Mouse (Mus musculus) bone marrow macrophage, adult 2 months (primary cell): ENCODE measurements around the gene Zswim5. TPM values are rescaled to one million over a fixed set of nuclear protein-coding genes. Genes with fewer than 3 reads are reported as not detected.

ENCODE experiments used
- H3K27ac ChIP-seq: 2 replicates; pipeline ENCODE4 v1.5.1; 2012; ENCODE audit warnings: low read depth, low read length; ENCODE audit not compliant: insufficient read depth
- H3K4me1 ChIP-seq: 2 replicates; pipeline ENCODE4 v1.6.1; 2012; ENCODE audit warnings: low read length; ENCODE audit not compliant: control insufficient read depth, insufficient read depth
- H3K4me3 ChIP-seq: 2 replicates; pipeline ENCODE4 v1.5.1; 2012; ENCODE audit warnings: mild to moderate bottlenecking, low read length, moderate library complexity; ENCODE audit not compliant: insufficient read depth
- CTCF ChIP-seq: IDR thresholded peaks from 2 replicates; pipeline ENCODE4 v1.5.1; 2012; ENCODE audit warnings: low read depth, mild to moderate bottlenecking, low read length, moderate library complexity
- POLR2A ChIP-seq: IDR thresholded peaks from 2 replicates; pipeline ENCODE4 v1.6.1; 2012; ENCODE audit warnings: mild to moderate bottlenecking, low read depth, low read length, borderline replicate concordance
- polyA plus RNA-seq: library from polyadenylated mRNA; stranded (reverse); fragments of >200 nt; gene quantifications from 2 replicates; pipeline ENCODE4 v1.2.4, GENCODE M21; 2012; ENCODE audit not compliant: missing spikeins, insufficient read depth, insufficient read length

Zswim5 gene
- polyA plus RNA-seq, 1 experiment, result not detected

GRCm38 (mm10) chr4:116910489-116911181 lies 33.5 kb downstream of the Zswim5 start:
- no peaks in the 10 kb centered on the region for H3K4me1 ChIP-seq
- TF ChIP-seq CTCF, result no peak
- no peak overlapping the region for H3K27ac ChIP-seq
- no peak overlapping the region for H3K4me3 ChIP-seq

- TF ChIP-seq CTCF, result no peak
- no peak for TF ChIP-seq POLR2A
- no peak overlapping the region for H3K27ac ChIP-seq
- H3K4me3 ChIP-seq, result no peak overlapping the region
- no peaks in the 10 kb centered on the region for H3K4me1 ChIP-seq
These were observed 34.0 kb downstream of the Zswim5 start for GRCm38 (mm10) chr4:116911202-116911601.

- no peak overlapping the region for H3K4me3 ChIP-seq
- H3K4me1 ChIP-seq, result no peaks in the 10 kb centered on the region
- TF ChIP-seq CTCF (no peak), POLR2A (no peak)
- no peak overlapping the region for H3K27ac ChIP-seq
These were observed 36.1 kb downstream of the Zswim5 start for GRCm38 (mm10) chr4:116913318-116913717.

- TF ChIP-seq CTCF, result no peak
- TF ChIP-seq POLR2A, result no peak
- H3K27ac ChIP-seq, result no peak overlapping the region
- no peaks in the 10 kb centered on the region for H3K4me1 ChIP-seq
- no peak overlapping the region for H3K4me3 ChIP-seq
These were observed 51.0 kb downstream of the Zswim5 start for GRCm38 (mm10) chr4:116928006-116928651.

DNA sequence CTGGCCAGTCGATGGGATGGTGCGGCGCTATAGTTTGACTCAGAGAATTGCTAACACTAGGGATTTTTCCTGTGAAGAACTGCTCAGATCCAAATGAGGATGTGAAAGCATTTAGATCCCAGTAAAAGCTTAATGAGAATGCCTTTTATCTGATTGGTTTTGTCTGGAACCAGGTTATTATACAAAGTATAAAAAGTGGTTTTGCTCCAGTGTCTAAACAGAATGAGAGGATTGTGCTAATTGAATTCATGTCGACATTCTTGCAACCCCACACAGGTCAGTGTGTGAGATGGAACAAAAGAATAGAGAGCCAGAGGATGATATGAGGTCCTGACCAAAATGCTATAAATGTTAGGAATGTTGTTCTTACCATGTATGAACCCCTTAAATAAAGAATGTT lies 62.4 kb downstream of the Zswim5 start:
- Histone ChIP-seq H3K27ac (no peak overlapping the region), H3K4me3 (no peak overlapping the region)
- no peak for TF ChIP-seq CTCF
- no peak for TF ChIP-seq POLR2A

GRCm38 (mm10) chr4:116942695-116943094 lies 65.5 kb downstream of the Zswim5 start:
- H3K4me1 ChIP-seq, result no peaks in the 10 kb centered on the region
- no peak overlapping the region for H3K27ac ChIP-seq
- no peak overlapping the region for H3K4me3 ChIP-seq
- no peak for TF ChIP-seq POLR2A
- TF ChIP-seq CTCF, result no peak

More for the DNA sequence above, 62.4 kb downstream of the Zswim5 start:
- no peaks in the 10 kb centered on the region for H3K4me1 ChIP-seq

DNA sequence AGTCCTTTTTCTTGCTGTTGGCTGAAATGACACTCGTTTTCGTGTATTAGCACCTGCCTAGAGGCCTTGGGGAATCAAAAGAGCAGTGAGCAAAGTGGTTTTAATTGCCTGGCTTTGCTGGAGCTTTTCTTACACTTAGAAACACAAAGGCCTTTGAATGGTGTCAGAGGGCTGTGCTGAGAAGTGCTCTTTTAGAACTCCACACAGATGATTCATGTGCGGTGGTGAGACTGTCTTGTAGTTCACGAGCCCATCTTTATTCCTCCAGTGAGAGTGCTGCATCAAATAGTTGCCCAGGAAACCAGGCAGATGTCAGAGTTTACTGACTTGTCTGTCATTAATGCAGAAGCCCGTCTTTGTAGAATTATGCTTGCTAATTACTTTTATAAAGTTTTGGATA lies 66.9 kb downstream of the Zswim5 start:
- Histone ChIP-seq H3K4me3 (no peak overlapping the region), H3K4me1 (no peaks in the 10 kb centered on the region), H3K27ac (no peak overlapping the region)
- TF ChIP-seq CTCF (no peak), POLR2A (no peak)

GRCm38 (mm10) chr4:116951642-116952041 lies 74.5 kb downstream of the Zswim5 start:
- TF ChIP-seq POLR2A (no peak), CTCF (no peak)
- no peak overlapping the region for H3K4me3 ChIP-seq
- no peaks in the 10 kb centered on the region for H3K4me1 ChIP-seq
- H3K27ac ChIP-seq, result no peak overlapping the region

DNA sequence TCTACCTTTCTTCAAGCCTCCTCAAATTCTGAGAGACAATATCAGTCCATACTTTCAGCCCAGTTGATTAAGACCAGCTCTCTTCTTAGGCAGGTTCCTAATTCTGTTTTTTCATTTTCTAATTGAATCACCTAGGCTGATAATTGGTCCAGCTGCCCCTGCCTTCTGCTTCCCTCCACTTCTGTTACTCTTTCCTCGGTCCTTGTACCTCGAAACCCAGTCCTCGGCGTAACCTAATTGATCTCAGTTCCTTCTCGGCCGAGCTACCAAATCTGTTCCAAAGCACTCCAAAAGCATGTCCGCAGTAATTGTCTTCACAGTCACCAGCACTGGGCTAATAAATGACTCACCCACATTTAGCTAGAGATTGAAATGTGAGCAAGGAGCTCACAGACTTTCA lies 77.8 kb downstream of the Zswim5 start:
- H3K27ac ChIP-seq, result no peak overlapping the region
- no peaks in the 10 kb centered on the region for H3K4me1 ChIP-seq
- no peak for TF ChIP-seq POLR2A
- no peak for TF ChIP-seq CTCF
- no peak overlapping the region for H3K4me3 ChIP-seq

DNA sequence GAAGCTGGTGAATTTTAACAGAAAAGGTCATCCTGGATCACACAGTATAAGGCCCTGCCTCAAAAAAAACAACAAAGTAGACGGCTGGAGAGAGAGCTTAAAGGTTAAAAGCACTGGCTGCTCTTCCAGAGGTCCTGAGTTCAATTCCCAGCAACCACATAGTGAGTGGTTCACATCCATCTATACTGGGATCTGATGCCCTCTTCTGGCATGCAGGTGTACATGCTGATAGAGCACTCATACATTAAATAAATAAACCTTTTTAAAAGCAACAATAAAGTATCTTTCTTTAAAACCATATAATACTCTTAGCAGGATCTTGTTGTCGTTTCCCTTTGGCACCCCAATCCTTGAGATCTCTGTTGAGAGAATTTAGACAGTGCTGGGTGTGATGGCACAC lies 99.3 kb downstream of the Zswim5 start:
- TF ChIP-seq POLR2A (no peak), CTCF (no peak)
- Histone ChIP-seq H3K27ac (no peak overlapping the region), H3K4me3 (no peak overlapping the region), H3K4me1 (no peaks in the 10 kb centered on the region)

- H3K4me3 ChIP-seq, result no peak overlapping the region
- no peak overlapping the region for H3K27ac ChIP-seq
- no peaks in the 10 kb centered on the region for H3K4me1 ChIP-seq
- TF ChIP-seq POLR2A, result no peak
- no peak for TF ChIP-seq CTCF
These were observed 108.5 kb downstream of the Zswim5 start for GRCm38 (mm10) chr4:116985681-116986080.
